Mouse (Mus musculus): ENCODE data around the gene Ubxn1.

Ubxn1 gene

GRCm38 (mm10) chr19:8903412-8903811, 32.1 kb downstream of the Ubxn1 start:
- DNase-seq: no peak

DNA sequence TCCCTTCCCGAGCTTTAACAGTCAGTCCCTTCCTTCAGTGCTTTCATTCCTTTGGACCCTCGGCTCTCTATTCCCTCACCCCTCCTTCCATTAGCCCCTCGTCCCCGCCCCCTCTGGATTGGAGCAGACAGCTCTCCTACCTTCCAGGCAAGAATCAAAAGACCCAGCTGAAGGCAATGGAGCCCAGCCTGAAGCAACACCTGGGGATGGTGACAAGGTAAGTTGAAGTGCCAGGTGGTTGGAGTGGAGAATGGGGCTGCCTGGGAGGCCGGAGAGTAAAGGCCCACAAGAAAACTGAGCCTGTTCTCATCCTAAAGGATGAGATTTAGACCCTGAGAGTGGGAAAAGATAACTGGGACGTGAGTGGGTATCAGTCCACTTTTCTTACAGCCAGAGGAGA, 37.2 kb downstream of the Ubxn1 start:
- no peak for DNase-seq

- DNase-seq: no peak
Observed at GRCm38 (mm10) chr19:8911810-8912209, 40.5 kb downstream of the Ubxn1 start.

- no peak for DNase-seq
Observed at GRCm38 (mm10) chr19:8914212-8914611, 42.9 kb downstream of the Ubxn1 start.

GRCm38 (mm10) chr19:8919000-8919399, 47.7 kb downstream of the Ubxn1 start:
- no peak for DNase-seq

DNA sequence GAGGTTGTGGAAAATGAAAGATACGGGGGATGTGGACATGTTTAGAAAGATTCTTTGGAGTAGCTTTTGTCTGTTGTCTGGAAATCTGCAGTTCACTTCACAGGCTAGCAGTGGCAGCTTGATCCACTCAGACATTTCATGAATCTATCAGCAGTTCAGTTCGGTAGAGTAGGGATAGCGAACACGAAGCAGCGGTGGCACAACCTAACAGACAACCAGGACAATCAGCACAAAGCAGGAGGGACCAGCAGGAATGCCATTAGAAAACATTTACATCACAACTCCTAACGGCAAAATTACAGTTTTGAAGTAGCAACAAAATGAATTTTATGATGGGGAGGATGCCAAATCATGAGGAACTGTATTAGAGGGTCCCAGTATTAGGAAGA, 48.4 kb downstream of the Ubxn1 start:
- no peak for DNase-seq

GRCm38 (mm10) chr19:8920073-8920736, 48.9 kb downstream of the Ubxn1 start, which contains the start of gene B3gat3:
Gene B3gat3, plus strand, starts transcription at chr19:8920374.
- DNase-seq: peak; percentile 82 to 84

- DNase-seq: peak in 1 of 2 experiments; percentile 18
Observed at GRCm38 (mm10) chr19:8920836-8921291, 49.6 kb downstream of the Ubxn1 start.

DNA sequence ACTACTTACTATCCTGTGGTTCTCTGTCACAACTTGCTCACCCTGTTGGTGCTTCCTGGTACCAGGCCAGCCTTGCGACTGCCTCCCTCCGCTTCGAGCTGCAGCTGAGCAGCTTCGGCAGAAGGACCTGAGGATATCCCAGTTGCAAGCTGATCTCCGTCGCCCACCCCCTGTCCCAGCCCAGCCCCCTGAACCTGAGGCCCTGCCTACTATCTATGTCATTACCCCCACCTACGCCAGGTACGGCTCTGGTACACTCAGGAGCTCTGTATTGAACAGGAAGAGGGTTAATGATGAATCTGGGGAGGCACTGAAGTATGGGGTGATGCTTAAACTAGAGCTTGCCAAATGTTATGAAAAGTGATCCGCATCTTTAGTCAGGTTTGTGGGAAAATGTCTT, 50.4 kb downstream of the Ubxn1 start:
- DNase-seq: peak in 1 of 2 experiments; percentile 14
